Comparison of ENCODE assay signal across 12 mouse cellular contexts in genomic region chr10:88624300-88624699, GRCm38 (mm10). TPM values are rescaled to one million over a fixed set of nuclear protein-coding genes. Genes with fewer than 3 reads are reported as not detected.
"Had no signal": no experiment of that assay in that cellular context is flagged by ENCODE, and none has a peak within 500 bp of the region (broad histone marks: within the 10 kb centered on the region; RNA-seq: fewer than 3 reads in every experiment).

No protein-coding gene starts in this region.

- DNase-seq: kidney, adult 18-20 months; kidney, adult 9 months; kidney, postnatal 14 days; kidney, postnatal 4 days; layer of hippocampus, adult 9-11 months; liver, postnatal 0 days; lung, embryonic 14.5 days; right cerebral cortex, postnatal 25 days; thymus, adult 2 months; thymus, postnatal 14 days; thymus, postnatal 4 days had no signal

RNA-seq across cellular contexts. Expression of gene Mybpc1, which starts 19.3 kb away (rescaled TPM):
- total RNA-seq: megakaryocyte, adult 5-6 weeks had no signal
